Mouse (Mus musculus) cortical plate, adult 2 months (tissue): ENCODE measurements at regions not wholly inside any gene's neighbourhood (a gene's known extent, or its start where the extent isn't known, plus 50 kb on each side); places are given as distances from the start of the nearest gene placed in this dataset.

Experiments used
- CTCF ChIP-seq: fragments of 200-500 bp; IDR thresholded peaks from 2 replicates; pipeline ENCODE4 v1.5.1; 2011; ENCODE audit warnings: mild to moderate bottlenecking, control low read depth, low read length; ENCODE audit not compliant: insufficient read depth; ENCODE audit errors: extremely low read depth
- POLR2A ChIP-seq: fragments of 200-500 bp; IDR thresholded peaks from 2 replicates; pipeline ENCODE4 v1.6.1; 2011; ENCODE audit warnings: mild to moderate bottlenecking, low read length, control low read depth; ENCODE audit not compliant: insufficient read depth; ENCODE audit errors: extremely low read depth

DNA sequence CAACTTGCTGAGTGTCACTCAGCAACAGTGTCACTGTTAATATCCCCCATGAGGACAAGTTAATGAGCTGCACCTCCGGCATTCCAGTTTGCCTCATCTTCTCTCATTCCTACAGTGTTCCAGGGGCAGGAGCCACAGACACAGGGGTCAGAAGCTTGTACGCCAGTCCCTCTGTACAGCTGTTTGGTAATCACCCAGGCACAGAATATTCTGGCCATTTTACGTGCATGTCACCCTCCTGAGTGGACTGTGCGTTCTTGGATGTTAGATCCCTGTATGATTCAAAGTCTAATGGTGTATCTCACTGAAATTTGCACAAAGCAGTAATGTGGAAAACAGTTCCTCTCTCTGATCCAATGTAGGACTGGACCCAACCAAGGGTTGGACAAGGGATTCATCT, 66.7 kb upstream of the Lpp start:
- TF ChIP-seq CTCF, result no peak
- no peak for TF ChIP-seq POLR2A
